Mouse (Mus musculus): ENCODE measurements around the gene Fry. TPM values are rescaled to one million over a fixed set of nuclear protein-coding genes. Genes with fewer than 3 reads are reported as not detected.

Fry gene
- polyA plus RNA-seq, 1 experiment from 2014 or later = 10.8 TPM

GRCm38 (mm10) chr5:150263656-150264055 lies 145.2 kb downstream of the Fry start:
- 75% methylated on average over 6 of the region's 6 CpGs for WGBS
- H3K4me2 ChIP-seq (replicated peaks) = no peak overlapping the region
- no peak overlapping the region for H3K4me3 ChIP-seq
- no peaks in the 10 kb centered on the region for H3K27me3 ChIP-seq
- no peak overlapping the region for H3K9ac ChIP-seq
- ATAC-seq (ENCODE audit: low FRiP score, low read depth) = 0 out of 2 replicates have a peak, but pooled peaks have one; percentile 14
- H3K27ac ChIP-seq = no peak overlapping the region
- peaks cover 52% of the 10 kb centered on the region for H3K4me1 ChIP-seq
- H3K36me3 ChIP-seq = no peaks in the 10 kb centered on the region
- no peaks in the 10 kb centered on the region for H3K9me3 ChIP-seq

- no peak overlapping the region for H3K9ac ChIP-seq
- no peak overlapping the region for H3K4me2 ChIP-seq (replicated peaks)
- H3K27ac ChIP-seq = no peak overlapping the region
- H3K36me3 ChIP-seq = no peaks in the 10 kb centered on the region
- no peaks in the 10 kb centered on the region for H3K9me3 ChIP-seq
- H3K27me3 ChIP-seq = no peaks in the 10 kb centered on the region
- WGBS = 23% methylated on average over 1 of the region's 1 CpGs
- no peak for ATAC-seq (ENCODE audit: low FRiP score, low read depth)
- peaks cover 42% of the 10 kb centered on the region for H3K4me1 ChIP-seq
- no peak overlapping the region for H3K4me3 ChIP-seq
Measured at GRCm38 (mm10) chr5:150265005-150265404, 146.6 kb downstream of the Fry start.

- ATAC-seq (ENCODE audit: low FRiP score, low read depth) = no peak
- Histone ChIP-seq H3K9ac (no peak overlapping the region), H3K27ac (no peak overlapping the region), H3K4me3 (no peak overlapping the region), H3K9me3 (no peaks in the 10 kb centered on the region), H3K36me3 (no peaks in the 10 kb centered on the region), H3K4me2 (replicated peaks) (no peak overlapping the region), H3K4me1 (peaks cover 40% of the 10 kb centered on the region), H3K27me3 (no peaks in the 10 kb centered on the region)
- WGBS = 38% methylated on average over 2 of the region's 2 CpGs
Measured at GRCm38 (mm10) chr5:150265953-150266352, 147.5 kb downstream of the Fry start.

- H3K9me3 ChIP-seq = no peaks in the 10 kb centered on the region
- H3K36me3 ChIP-seq = no peaks in the 10 kb centered on the region
- WGBS = 88% methylated on average over 3 of the region's 3 CpGs
- ATAC-seq (ENCODE audit: low FRiP score, low read depth) = no peak
- H3K4me2 ChIP-seq (replicated peaks) = no peak overlapping the region
- no peaks in the 10 kb centered on the region for H3K27me3 ChIP-seq
- H3K4me1 ChIP-seq = peaks cover 20% of the 10 kb centered on the region
- H3K4me3 ChIP-seq = no peak overlapping the region
- no peak overlapping the region for H3K9ac ChIP-seq
- H3K27ac ChIP-seq = no peak overlapping the region
Measured at GRCm38 (mm10) chr5:150268261-150268660, 149.8 kb downstream of the Fry start.

- H3K4me2 ChIP-seq (replicated peaks) = no peak overlapping the region
- H3K4me1 ChIP-seq = peaks cover 5% of the 10 kb centered on the region
- no peaks in the 10 kb centered on the region for H3K9me3 ChIP-seq
- H3K27me3 ChIP-seq = no peaks in the 10 kb centered on the region
- 73% methylated on average over 4 of the region's 4 CpGs for WGBS
- ATAC-seq (ENCODE audit: low FRiP score, low read depth) = no peak
- H3K4me3 ChIP-seq = no peak overlapping the region
- H3K36me3 ChIP-seq = no peaks in the 10 kb centered on the region
- no peak overlapping the region for H3K9ac ChIP-seq
- H3K27ac ChIP-seq = no peak overlapping the region
Measured at GRCm38 (mm10) chr5:150270468-150270867, 152.0 kb downstream of the Fry start.

GRCm38 (mm10) chr5:150272173-150272572 lies 153.7 kb downstream of the Fry start:
- no peak overlapping the region for H3K4me3 ChIP-seq
- H3K36me3 ChIP-seq = no peaks in the 10 kb centered on the region
- no peak overlapping the region for H3K27ac ChIP-seq
- H3K9me3 ChIP-seq = no peaks in the 10 kb centered on the region
- 83% methylated on average over 9 of the region's 9 CpGs for WGBS
- no peak overlapping the region for H3K9ac ChIP-seq
- no peak for ATAC-seq (ENCODE audit: low FRiP score, low read depth)
- no peak overlapping the region for H3K4me2 ChIP-seq (replicated peaks)
- H3K4me1 ChIP-seq = no peaks in the 10 kb centered on the region
- H3K27me3 ChIP-seq = no peaks in the 10 kb centered on the region

GRCm38 (mm10) chr5:150275314-150275713 lies 156.9 kb downstream of the Fry start:
- Histone ChIP-seq H3K4me2 (replicated peaks) (no peak overlapping the region), H3K27me3 (no peaks in the 10 kb centered on the region), H3K27ac (no peak overlapping the region), H3K9me3 (no peaks in the 10 kb centered on the region), H3K9ac (no peak overlapping the region), H3K4me1 (peaks cover 5% of the 10 kb centered on the region; the same call in 1 of the 2 replicates), H3K4me3 (no peak overlapping the region), H3K36me3 (no peaks in the 10 kb centered on the region)
- 93% methylated on average over 6 of the region's 6 CpGs for WGBS
- no peak for ATAC-seq (ENCODE audit: low FRiP score, low read depth)

GRCm38 (mm10) chr5:150276611-150277010 lies 158.2 kb downstream of the Fry start:
- H3K27ac ChIP-seq = no peak overlapping the region
- H3K4me3 ChIP-seq = no peak overlapping the region
- no peaks in the 10 kb centered on the region for H3K9me3 ChIP-seq
- H3K36me3 ChIP-seq = no peaks in the 10 kb centered on the region
- no peak overlapping the region for H3K4me2 ChIP-seq (replicated peaks)
- no peak for ATAC-seq (ENCODE audit: low FRiP score, low read depth)
- no peaks in the 10 kb centered on the region for H3K27me3 ChIP-seq
- 80% methylated on average over 4 of the region's 4 CpGs for WGBS
- peaks cover 5% of the 10 kb centered on the region; the same call in 1 of the 2 replicates for H3K4me1 ChIP-seq
- H3K9ac ChIP-seq = no peak overlapping the region

GRCm38 (mm10) chr5:150279387-150279786 lies 160.9 kb downstream of the Fry start:
- Histone ChIP-seq H3K4me2 (replicated peaks) (no peak overlapping the region), H3K36me3 (no peaks in the 10 kb centered on the region), H3K27me3 (no peaks in the 10 kb centered on the region), H3K4me1 (peaks cover 5% of the 10 kb centered on the region; the same call in 1 of the 2 replicates), H3K4me3 (no peak overlapping the region), H3K9ac (no peak overlapping the region), H3K27ac (no peak overlapping the region), H3K9me3 (no peaks in the 10 kb centered on the region)
- WGBS = 71% methylated on average over 6 of the region's 6 CpGs
- ATAC-seq (ENCODE audit: low FRiP score, low read depth) = no peak

GRCm38 (mm10) chr5:150281084-150281483 lies 162.6 kb downstream of the Fry start:
- Histone ChIP-seq H3K9ac (no peak overlapping the region), H3K36me3 (no peaks in the 10 kb centered on the region), H3K4me1 (peaks cover 5% of the 10 kb centered on the region; the same call in 1 of the 2 replicates), H3K9me3 (0 out of 2 replicates have a peak, but pooled peaks cover 3% of the 10 kb centered on the region), H3K27ac (no peak overlapping the region), H3K4me3 (no peak overlapping the region), H3K4me2 (replicated peaks) (no peak overlapping the region), H3K27me3 (no peaks in the 10 kb centered on the region)
- ATAC-seq (ENCODE audit: low FRiP score, low read depth) = no peak
- 79% methylated on average over 2 of the region's 2 CpGs for WGBS

- Histone ChIP-seq H3K4me2 (replicated peaks) (no peak overlapping the region), H3K27me3 (no peaks in the 10 kb centered on the region), H3K4me3 (no peak overlapping the region), H3K36me3 (no peaks in the 10 kb centered on the region), H3K9ac (no peak overlapping the region), H3K27ac (no peak overlapping the region), H3K4me1 (peaks cover 5% of the 10 kb centered on the region; the same call in 1 of the 2 replicates), H3K9me3 (0 out of 2 replicates have a peak, but pooled peaks cover 3% of the 10 kb centered on the region)
- ATAC-seq (ENCODE audit: low FRiP score, low read depth) = no peak
- 80% methylated on average over 7 of the region's 7 CpGs for WGBS
Measured at GRCm38 (mm10) chr5:150282091-150282490, 163.6 kb downstream of the Fry start.

GRCm38 (mm10) chr5:150287949-150288348 lies 169.5 kb downstream of the Fry start:
- ATAC-seq (ENCODE audit: low FRiP score, low read depth) = no peak

GRCm38 (mm10) chr5:150289611-150290010 lies 171.2 kb downstream of the Fry start:
- no peak for ATAC-seq (ENCODE audit: low FRiP score, low read depth)
- no peak overlapping the region for H3K9ac ChIP-seq
- H3K27ac ChIP-seq = no peak overlapping the region
- H3K4me3 ChIP-seq = no peak overlapping the region
- H3K36me3 ChIP-seq = no peaks in the 10 kb centered on the region
- H3K4me1 ChIP-seq = peaks cover 6% of the 10 kb centered on the region
- H3K27me3 ChIP-seq = no peaks in the 10 kb centered on the region
- H3K4me2 ChIP-seq (replicated peaks) = no peak overlapping the region
- WGBS = 77% methylated on average over 8 of the region's 8 CpGs
- H3K9me3 ChIP-seq = 0 out of 2 replicates have a peak, but pooled peaks cover 2% of the 10 kb centered on the region

More at GRCm38 (mm10) chr5:150287949-150288348, 169.5 kb downstream of the Fry start:
- Histone ChIP-seq H3K9me3 (0 out of 2 replicates have a peak, but pooled peaks cover 3% of the 10 kb centered on the region), H3K27ac (no peak overlapping the region), H3K4me3 (no peak overlapping the region), H3K4me2 (replicated peaks) (no peak overlapping the region), H3K9ac (no peak overlapping the region), H3K27me3 (no peaks in the 10 kb centered on the region), H3K4me1 (peaks cover 6% of the 10 kb centered on the region), H3K36me3 (no peaks in the 10 kb centered on the region)
- WGBS = 81% methylated on average over 7 of the region's 7 CpGs
